Mouse (Mus musculus): Measurements from ENCODE around the gene Acadl. TPM values are rescaled to one million over a fixed set of nuclear protein-coding genes. Genes with fewer than 3 reads are reported as not detected.
A peak's percentile ranks its signal among the peaks of the same experiment; 100 is the strongest.

Gene Acadl
- polyA plus RNA-seq, 1 experiment: 5.3 TPM

DNA sequence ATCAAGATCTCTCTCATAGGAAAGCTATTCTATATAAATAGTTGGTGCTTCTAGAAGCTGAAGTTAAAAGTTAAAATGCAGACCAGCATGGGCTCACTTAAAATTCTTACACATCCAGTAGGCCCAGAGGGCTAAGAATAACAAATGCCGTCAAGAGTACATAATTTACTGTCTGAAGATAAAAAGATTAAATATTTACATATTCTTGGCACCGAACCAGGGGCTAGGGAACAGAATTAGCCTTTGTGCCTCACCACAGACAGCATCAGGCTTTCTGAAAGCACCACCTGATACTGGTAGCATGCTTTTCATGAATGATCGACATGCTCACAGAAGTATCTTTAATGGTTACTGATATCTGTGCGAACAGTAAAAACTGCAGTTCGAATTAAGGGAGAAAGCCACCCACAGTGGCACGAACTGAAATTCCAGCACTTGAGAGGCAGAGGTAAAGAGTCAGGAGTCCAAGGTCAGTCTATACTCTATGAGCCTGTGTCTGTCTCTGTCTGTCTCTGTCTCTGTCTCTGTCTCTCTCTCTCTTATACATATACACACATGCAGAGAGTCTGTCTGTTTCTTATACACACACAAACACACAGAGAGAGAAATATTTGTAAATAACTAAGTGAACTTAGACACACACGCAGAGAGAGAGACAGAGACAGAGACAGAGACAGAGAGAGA, 23.2 kb downstream of the Acadl start:
- Histone ChIP-seq H3K36me3 (ENCODE audit: control insufficient read depth, insufficient read depth, low read length) (no peaks in the 10 kb centered on the region), H3K27ac (ENCODE audit: control insufficient read depth, insufficient read depth, low read depth, low read length) (no peak overlapping the region), H3K4me3 (ENCODE audit: control insufficient read depth, low read depth, low read length) (no peak overlapping the region), H3K4me1 (ENCODE audit: control insufficient read depth, insufficient read depth, low read length) (no peaks in the 10 kb centered on the region), H3K27me3 (ENCODE audit: control insufficient read depth, insufficient read depth, low read length) (no peaks in the 10 kb centered on the region)
- TF ChIP-seq POLR2A (IDR thresholded peaks at IDR 0.05; ENCODE audit: control insufficient read depth, low read depth, low read length): no peak
- TF ChIP-seq CTCF (IDR thresholded peaks at IDR 0.05; ENCODE audit: control insufficient read depth, insufficient read depth, insufficient replicate concordance, low read depth, low read length): no peak

DNA sequence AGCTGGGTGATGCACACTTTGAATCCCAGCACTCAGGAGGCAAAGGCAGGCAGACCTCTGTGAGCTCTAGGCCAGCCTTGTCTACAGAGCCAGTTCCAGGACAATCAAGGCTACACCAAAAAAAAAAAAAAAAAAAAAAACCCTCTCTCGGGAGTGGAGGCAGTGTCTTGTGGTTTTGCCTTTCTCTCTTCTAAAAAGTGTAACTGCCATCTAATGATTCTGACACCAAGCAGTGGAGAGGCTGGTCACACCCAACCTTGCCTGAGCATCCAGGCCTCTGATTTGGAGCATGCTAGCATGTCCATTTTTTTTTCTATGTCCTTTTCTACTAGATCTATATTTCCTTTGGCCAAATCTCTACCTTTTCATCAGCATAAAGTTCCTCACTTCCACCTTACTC, 23.9 kb downstream of the Acadl start:
- TF ChIP-seq POLR2A (IDR thresholded peaks at IDR 0.05; ENCODE audit: control insufficient read depth, low read depth, low read length) (no peak), CTCF (IDR thresholded peaks at IDR 0.05; ENCODE audit: control insufficient read depth, insufficient read depth, insufficient replicate concordance, low read depth, low read length) (no peak)
- Histone ChIP-seq H3K4me1 (ENCODE audit: control insufficient read depth, insufficient read depth, low read length) (no peaks in the 10 kb centered on the region), H3K36me3 (ENCODE audit: control insufficient read depth, insufficient read depth, low read length) (no peaks in the 10 kb centered on the region), H3K27me3 (ENCODE audit: control insufficient read depth, insufficient read depth, low read length) (no peaks in the 10 kb centered on the region), H3K27ac (ENCODE audit: control insufficient read depth, insufficient read depth, low read depth, low read length) (no peak overlapping the region), H3K4me3 (ENCODE audit: control insufficient read depth, low read depth, low read length) (no peak overlapping the region)

DNA sequence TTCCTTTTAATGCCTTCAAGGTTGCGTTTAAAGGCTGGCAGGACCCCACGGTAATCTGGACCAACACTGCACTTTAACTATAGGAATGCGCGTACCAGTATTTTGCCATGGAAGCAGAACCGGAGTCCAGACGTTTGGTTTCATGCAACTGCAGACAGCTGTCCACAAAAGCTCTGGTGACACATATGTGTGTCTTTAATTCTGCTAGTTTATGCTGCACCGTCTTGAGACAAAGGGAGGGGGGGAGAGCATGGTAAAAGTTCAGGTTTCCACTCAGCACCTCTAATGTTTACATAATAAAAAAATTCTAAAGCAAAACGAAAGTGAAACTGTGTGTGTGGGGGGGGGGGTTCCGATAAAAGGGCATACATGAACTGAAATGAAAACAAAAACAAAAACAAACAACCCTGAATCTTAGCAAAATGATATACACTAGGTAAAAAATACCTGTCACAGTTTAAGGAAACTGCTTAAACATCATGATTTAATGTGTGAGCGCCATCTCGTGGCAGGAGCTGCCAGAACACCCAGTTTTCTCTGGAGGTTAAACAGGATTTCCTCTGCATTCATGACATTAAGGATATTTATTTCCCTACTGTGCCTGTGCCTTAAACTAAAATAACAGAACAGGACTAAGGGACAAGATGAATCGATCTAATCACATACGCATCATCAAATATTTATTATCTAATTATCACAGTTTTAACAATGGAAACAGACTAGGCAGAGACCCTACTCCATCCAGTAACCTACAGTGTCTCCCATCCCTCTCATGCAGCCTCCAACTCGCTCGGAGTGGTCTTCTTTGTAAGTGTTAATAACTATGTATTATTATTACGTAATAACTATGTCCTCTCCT, 24.7 kb downstream of the Acadl start:
- H3K27me3 ChIP-seq (ENCODE audit: control insufficient read depth, insufficient read depth, low read length): no peaks in the 10 kb centered on the region
- TF ChIP-seq CTCF (IDR thresholded peaks at IDR 0.05; ENCODE audit: control insufficient read depth, insufficient read depth, insufficient replicate concordance, low read depth, low read length): peak; percentile 11; the same call in 1 of the 2 replicates
- TF ChIP-seq POLR2A (IDR thresholded peaks at IDR 0.05; ENCODE audit: control insufficient read depth, low read depth, low read length): no peak
- no peak overlapping the region for H3K4me3 ChIP-seq (ENCODE audit: control insufficient read depth, low read depth, low read length)
- no peaks in the 10 kb centered on the region for H3K36me3 ChIP-seq (ENCODE audit: control insufficient read depth, insufficient read depth, low read length)
- no peaks in the 10 kb centered on the region for H3K4me1 ChIP-seq (ENCODE audit: control insufficient read depth, insufficient read depth, low read length)
- H3K27ac ChIP-seq (ENCODE audit: control insufficient read depth, insufficient read depth, low read depth, low read length): no peak overlapping the region

DNA sequence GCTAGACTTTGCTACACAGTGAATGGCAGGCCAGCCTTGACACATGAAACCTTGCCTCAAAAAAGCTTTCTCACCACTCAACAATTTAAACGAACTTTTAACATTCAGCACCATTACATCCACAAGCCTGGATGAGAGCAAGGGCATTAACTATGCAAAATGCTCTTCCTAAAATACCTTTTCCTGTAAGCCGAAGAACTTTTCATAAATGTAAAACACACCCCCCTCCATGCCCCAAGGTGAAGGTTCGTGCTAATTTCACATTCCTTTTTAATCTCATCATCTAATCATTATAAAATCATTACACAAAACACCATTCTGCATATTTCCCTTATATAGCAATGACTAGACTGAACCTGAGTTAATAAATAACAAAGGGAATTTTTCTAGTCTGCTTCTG, 25.9 kb downstream of the Acadl start:
- H3K27me3 ChIP-seq (ENCODE audit: control insufficient read depth, insufficient read depth, low read length): no peaks in the 10 kb centered on the region
- H3K27ac ChIP-seq (ENCODE audit: control insufficient read depth, insufficient read depth, low read depth, low read length): no peak overlapping the region
- TF ChIP-seq POLR2A (IDR thresholded peaks at IDR 0.05; ENCODE audit: control insufficient read depth, low read depth, low read length): no peak
- no peak for TF ChIP-seq CTCF (IDR thresholded peaks at IDR 0.05; ENCODE audit: control insufficient read depth, insufficient read depth, insufficient replicate concordance, low read depth, low read length)
- H3K4me3 ChIP-seq (ENCODE audit: control insufficient read depth, low read depth, low read length): no peak overlapping the region
- H3K4me1 ChIP-seq (ENCODE audit: control insufficient read depth, insufficient read depth, low read length): no peaks in the 10 kb centered on the region
- no peaks in the 10 kb centered on the region for H3K36me3 ChIP-seq (ENCODE audit: control insufficient read depth, insufficient read depth, low read length)

DNA sequence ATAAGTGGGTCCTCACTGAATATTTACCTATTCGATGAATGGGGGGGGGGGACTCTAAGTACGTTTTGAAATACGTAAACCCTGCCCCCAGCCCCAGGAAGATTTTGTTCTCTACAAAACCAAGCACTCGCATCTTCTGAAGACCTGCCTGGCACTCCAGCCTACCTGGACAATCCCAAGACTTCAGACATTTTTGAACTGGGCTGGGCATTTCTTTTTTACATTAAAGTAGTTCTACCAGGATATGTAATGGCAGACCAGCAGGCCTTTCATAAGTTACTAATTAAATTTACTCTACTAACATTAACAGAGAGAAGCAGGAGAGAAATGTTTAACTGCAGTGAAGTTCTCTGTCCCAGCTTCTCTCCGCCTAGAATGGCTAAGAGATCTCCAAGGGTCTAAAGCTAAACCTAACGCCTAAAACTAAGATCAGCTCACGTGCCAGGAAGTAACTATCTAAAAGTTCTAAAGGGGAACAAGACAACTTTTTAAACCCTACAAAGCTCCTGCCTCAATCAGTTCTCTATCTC, 30.4 kb downstream of the Acadl start:
- Histone ChIP-seq H3K4me3 (ENCODE audit: control insufficient read depth, low read depth, low read length) (no peak overlapping the region), H3K27ac (ENCODE audit: control insufficient read depth, insufficient read depth, low read depth, low read length) (no peak overlapping the region), H3K27me3 (ENCODE audit: control insufficient read depth, insufficient read depth, low read length) (no peaks in the 10 kb centered on the region), H3K36me3 (ENCODE audit: control insufficient read depth, insufficient read depth, low read length) (no peaks in the 10 kb centered on the region), H3K4me1 (ENCODE audit: control insufficient read depth, insufficient read depth, low read length) (no peaks in the 10 kb centered on the region)
- TF ChIP-seq POLR2A (IDR thresholded peaks at IDR 0.05; ENCODE audit: control insufficient read depth, low read depth, low read length): no peak
- TF ChIP-seq CTCF (IDR thresholded peaks at IDR 0.05; ENCODE audit: control insufficient read depth, insufficient read depth, insufficient replicate concordance, low read depth, low read length): no peak

DNA sequence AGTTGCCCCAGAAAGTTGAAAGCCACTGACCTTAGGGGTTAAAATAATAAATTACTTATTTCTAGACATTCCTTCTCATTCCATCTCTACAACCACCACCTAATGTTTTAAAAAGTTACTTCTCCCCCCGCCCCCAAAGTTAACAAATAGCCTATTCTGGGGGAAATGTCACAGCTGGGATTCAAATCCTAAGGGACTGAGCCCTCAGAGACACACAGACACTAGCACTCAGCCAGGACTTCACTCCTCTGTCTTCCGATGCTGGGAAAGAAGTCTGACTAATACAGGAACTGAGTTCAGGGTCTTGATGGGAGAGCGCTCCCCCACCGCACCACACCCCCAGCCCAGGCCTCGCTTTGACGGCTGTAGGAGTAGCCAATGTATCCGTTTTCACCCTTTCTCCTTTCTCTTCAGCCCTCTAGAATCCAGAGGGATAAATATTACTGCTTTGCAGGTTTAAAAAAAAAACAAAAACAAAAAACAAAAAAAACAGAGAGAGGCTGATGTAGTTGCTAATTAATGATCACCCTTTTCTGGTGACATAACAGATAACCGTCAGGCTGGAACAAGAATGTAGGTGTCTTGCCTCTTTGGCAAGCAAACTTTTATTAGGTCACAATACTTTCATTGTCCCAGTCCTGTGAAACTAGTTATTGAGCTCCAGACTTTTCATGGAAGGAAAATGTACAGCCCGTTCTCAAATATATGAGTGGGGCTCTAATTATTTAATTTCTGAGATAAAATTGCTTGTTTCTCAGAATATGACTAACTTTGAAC, 31.1 kb downstream of the Acadl start:
- H3K36me3 ChIP-seq (ENCODE audit: control insufficient read depth, insufficient read depth, low read length): no peaks in the 10 kb centered on the region
- H3K27ac ChIP-seq (ENCODE audit: control insufficient read depth, insufficient read depth, low read depth, low read length): no peak overlapping the region; the same call in 1 of the 2 replicates
- no peaks in the 10 kb centered on the region for H3K4me1 ChIP-seq (ENCODE audit: control insufficient read depth, insufficient read depth, low read length)
- no peaks in the 10 kb centered on the region for H3K27me3 ChIP-seq (ENCODE audit: control insufficient read depth, insufficient read depth, low read length)
- no peak for TF ChIP-seq POLR2A (IDR thresholded peaks at IDR 0.05; ENCODE audit: control insufficient read depth, low read depth, low read length)
- no peak overlapping the region for H3K4me3 ChIP-seq (ENCODE audit: control insufficient read depth, low read depth, low read length)

Measured in testis, adult 2 months (tissue).